In the genomic region with DNA sequence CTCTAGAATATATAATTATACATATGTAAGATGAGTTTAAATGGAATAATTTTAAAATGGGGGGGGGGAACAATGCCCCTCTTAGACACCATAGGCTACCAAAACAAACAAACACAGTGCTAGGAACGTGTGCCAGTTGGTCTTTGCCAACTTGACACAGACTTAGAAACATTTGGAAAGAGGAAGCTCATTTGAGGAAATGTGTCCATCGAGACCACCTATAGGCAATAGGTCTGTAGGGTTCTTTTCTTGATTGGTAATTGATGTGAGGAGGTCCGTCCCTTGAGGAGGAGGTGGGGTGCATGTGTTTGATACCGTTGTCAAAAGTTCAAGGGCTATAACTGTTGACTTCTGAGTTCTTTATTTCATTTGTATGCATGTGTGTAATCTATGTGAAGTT, we compare ENCODE assay signal across 20 mouse cellular contexts.
A peak's percentile ranks its signal among the peaks of the same experiment; 100 is the strongest.
DNase-seq lines count a peak whose midpoint lies in the region; ATAC-seq and TF ChIP-seq lines count a peak whose summit lies in the region.
"Had no signal": no experiment of that assay in that cellular context is flagged by ENCODE, and none has a peak within 500 bp of the region (broad histone marks: within the 10 kb centered on the region; RNA-seq: fewer than 3 reads in every experiment).

No protein-coding gene starts in this region.

- no peaks in the 10 kb centered on the region for H3K27me3 ChIP-seq in heart, adult 2 months (ENCODE audit: control insufficient read depth, insufficient read depth, low read length)
- H3K27me3 ChIP-seq: CH12.LX, Patski had no signal

- no peak overlapping the region for H3K27ac ChIP-seq in heart, adult 2 months

- H3K9ac ChIP-seq in heart, adult 2 months (ENCODE audit: low read depth, low read length), result no peak overlapping the region

- ATAC-seq in granulocyte monocyte progenitor cell, adult 5-6 weeks (replicated peaks; ENCODE audit: poor library complexity, severe bottlenecking), result peak; percentile 58
- ATAC-seq in megakaryocyte progenitor cell, adult 5-6 weeks (replicated peaks; ENCODE audit: poor library complexity), result peak; percentile 54
- ATAC-seq: activated CD4-positive, CD25-positive, alpha-beta regulatory T cell, adult 4 months; CD4-positive, CD25-positive, alpha-beta regulatory T cell, adult 4 months; Patski had no signal

- intact Hi-C loops in heart, adult 2 months (cut with DNase I), result no loop called here

- H3K4me3 ChIP-seq in heart, adult 2 months, result no peak overlapping the region

- peaks cover 2% of the 10 kb centered on the region; the same call in 1 of the 2 replicates for H3K4me1 ChIP-seq in heart, adult 2 months (ENCODE audit: control insufficient read depth, insufficient read depth, low read length)

- no peak for TF ChIP-seq EP300 in heart, adult 2 months (IDR thresholded peaks at IDR 0.05; ENCODE audit: insufficient read depth, low read depth, low read length)

- H3K79me2 ChIP-seq in heart, adult 2 months (replicated peaks; ENCODE audit: control insufficient read depth, insufficient read depth, low read length), result no peaks in the 10 kb centered on the region

- no peaks in the 10 kb centered on the region; the same call in 1 of the 2 replicates for H3K36me3 ChIP-seq in heart, adult 2 months (ENCODE audit: control insufficient read depth, insufficient read depth, low read length)

- 82% methylated on average over 4 of the region's 4 CpGs for WGBS in heart, adult 2 months

- no peak for TF ChIP-seq POLR2A in heart, adult 2 months (IDR thresholded peaks at IDR 0.05; ENCODE audit: insufficient read depth, low read depth, low read length)

- TF ChIP-seq CTCF in heart, adult 2 months (IDR thresholded peaks at IDR 0.05), result no peak

- DNase-seq in heart, adult 11 months, result peak; percentile 23
- no peak for DNase-seq in heart, adult 2 months
- no peak for DNase-seq in adrenal gland, adult 8-10 months
- no peak for DNase-seq in cerebellum, adult 11 months
- DNase-seq: adrenal gland, adult 2 months; adrenal gland, postnatal 10 days; adrenal gland, postnatal 14 days; adrenal gland, postnatal 25 days; adrenal gland, postnatal 36 days; B cell, adult 2 months; cerebellum, adult 11-12 months; cerebellum, adult 18-20 months; cerebellum, adult 2 months; cerebellum, adult 8-10 months had no signal
